Mouse (Mus musculus): Measurements from ENCODE around the gene Smco2. TPM values are rescaled to one million over a fixed set of nuclear protein-coding genes. Genes with fewer than 3 reads are reported as not detected.

The Smco2 gene
- polyA plus RNA-seq, 1 experiment from 2014 or later: not detected

DNA sequence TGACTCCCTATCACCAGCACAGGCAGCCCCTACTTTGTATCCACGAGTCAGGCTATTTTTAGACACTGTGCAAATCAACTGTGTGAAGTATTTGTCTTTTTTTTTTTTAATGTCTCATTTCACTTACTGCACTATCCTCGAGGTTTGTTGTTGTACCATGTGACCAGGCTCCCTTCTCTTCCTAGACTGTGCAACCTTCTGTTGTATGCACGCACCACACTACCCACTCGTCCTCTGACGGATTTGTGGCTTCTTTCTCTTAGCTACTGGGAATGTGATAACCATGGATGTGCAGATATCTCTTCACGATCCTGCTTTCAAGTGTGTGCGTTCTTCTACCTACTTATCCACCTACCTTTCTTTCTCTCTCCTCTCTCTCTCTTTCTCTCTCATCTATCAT, 12.6 kb upstream of the Smco2 start:
- WGBS: 63% methylated on average over 7 of the region's 7 CpGs
- no peaks in the 10 kb centered on the region for H3K9me3 ChIP-seq
- H3K4me1 ChIP-seq: peaks cover 11% of the 10 kb centered on the region
- H3K4me2 ChIP-seq: no peak overlapping the region
- no peaks in the 10 kb centered on the region for H3K27me3 ChIP-seq
- ATAC-seq (ENCODE audit: borderline replicate concordance, extremely low read depth, low FRiP score, low TSS enrichment): no peak
- no peak overlapping the region for H3K4me3 ChIP-seq
- no peaks in the 10 kb centered on the region for H3K36me3 ChIP-seq
- H3K9ac ChIP-seq: no peak overlapping the region
- no peak overlapping the region for H3K27ac ChIP-seq

DNA sequence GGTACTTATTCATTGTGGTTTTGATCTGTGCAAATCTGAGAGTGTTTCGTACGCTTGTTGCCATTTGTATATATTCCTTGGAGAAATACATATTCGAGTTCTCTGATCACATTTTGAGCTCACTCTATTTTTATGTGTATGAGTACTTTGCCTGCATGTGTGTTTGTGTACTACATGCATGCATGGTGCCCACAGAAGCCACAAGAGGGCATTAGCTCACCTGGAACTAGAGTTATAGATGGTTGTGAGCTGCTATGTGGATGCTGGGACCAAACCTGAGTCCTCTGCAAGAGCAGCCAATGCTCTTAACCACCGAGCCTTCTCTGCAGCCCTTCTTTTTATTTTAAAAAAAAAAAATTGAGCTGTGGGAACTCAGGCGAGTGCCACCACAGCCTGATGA, 11.5 kb upstream of the Smco2 start:
- no peaks in the 10 kb centered on the region for H3K9me3 ChIP-seq
- no peaks in the 10 kb centered on the region for H3K27me3 ChIP-seq
- no peak overlapping the region for H3K27ac ChIP-seq
- H3K36me3 ChIP-seq: no peaks in the 10 kb centered on the region
- WGBS: 87% methylated on average over 5 of the region's 5 CpGs
- no peak for ATAC-seq (ENCODE audit: borderline replicate concordance, extremely low read depth, low FRiP score, low TSS enrichment)
- no peak overlapping the region for H3K9ac ChIP-seq
- no peak overlapping the region for H3K4me3 ChIP-seq
- no peak overlapping the region for H3K4me2 ChIP-seq
- peaks cover 11% of the 10 kb centered on the region for H3K4me1 ChIP-seq

DNA sequence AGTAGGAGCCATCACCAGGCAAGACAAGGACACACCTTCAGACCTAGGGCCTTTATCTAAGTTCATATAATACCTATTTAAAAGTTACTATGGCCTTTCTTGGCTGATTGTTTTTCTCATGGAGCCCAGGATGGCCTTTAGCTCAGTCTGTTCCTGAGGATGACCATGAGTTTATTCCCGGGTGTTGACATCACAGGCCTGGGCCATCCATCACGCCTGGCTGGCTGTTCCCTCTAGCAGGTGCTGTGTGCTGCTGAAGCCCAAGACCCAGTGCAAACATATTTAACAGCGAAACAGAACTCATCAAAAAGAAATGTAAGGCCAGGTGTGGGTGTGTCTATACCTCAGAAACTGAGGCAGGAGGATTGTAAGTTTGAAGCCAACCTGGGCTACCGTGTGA, 11.0 kb upstream of the Smco2 start:
- H3K9ac ChIP-seq: no peak overlapping the region
- no peak for ATAC-seq (ENCODE audit: borderline replicate concordance, extremely low read depth, low FRiP score, low TSS enrichment)
- no peaks in the 10 kb centered on the region for H3K9me3 ChIP-seq
- peaks cover 11% of the 10 kb centered on the region for H3K4me1 ChIP-seq
- H3K4me3 ChIP-seq: no peak overlapping the region
- WGBS: 74% methylated on average over 4 of the region's 4 CpGs
- no peak overlapping the region for H3K4me2 ChIP-seq
- no peak overlapping the region for H3K27ac ChIP-seq
- H3K36me3 ChIP-seq: no peaks in the 10 kb centered on the region
- H3K27me3 ChIP-seq: no peaks in the 10 kb centered on the region

DNA sequence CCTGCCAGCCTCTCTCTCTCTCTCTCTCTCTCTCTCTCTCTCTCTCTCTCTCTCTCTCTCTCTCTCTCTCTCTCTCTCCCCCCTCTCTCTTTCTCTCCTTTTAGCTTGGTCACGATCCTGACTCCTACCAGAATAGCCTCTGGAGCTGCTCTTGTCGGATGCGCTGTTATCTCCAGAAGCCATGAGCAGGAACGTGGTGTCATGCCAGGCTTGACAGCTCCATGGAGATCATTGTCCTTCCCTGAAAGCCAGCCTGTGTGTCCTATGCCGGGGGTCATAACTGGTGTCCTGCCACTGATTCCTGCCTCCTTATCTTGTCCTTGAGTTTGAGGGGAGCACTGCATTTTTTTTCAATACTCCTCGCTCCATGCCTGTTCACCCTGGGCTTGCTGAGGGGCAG, 5.0 kb upstream of the Smco2 start:
- no peak overlapping the region for H3K4me2 ChIP-seq
- no peaks in the 10 kb centered on the region for H3K9me3 ChIP-seq
- peaks cover 10% of the 10 kb centered on the region; the same call in 1 of the 2 replicates for H3K4me1 ChIP-seq
- H3K4me3 ChIP-seq: no peak overlapping the region
- no peaks in the 10 kb centered on the region for H3K27me3 ChIP-seq
- no peaks in the 10 kb centered on the region for H3K36me3 ChIP-seq
- H3K27ac ChIP-seq: no peak overlapping the region
- 85% methylated on average over 6 of the region's 6 CpGs for WGBS
- H3K9ac ChIP-seq: no peak overlapping the region
- ATAC-seq (ENCODE audit: borderline replicate concordance, extremely low read depth, low FRiP score, low TSS enrichment): no peak

DNA sequence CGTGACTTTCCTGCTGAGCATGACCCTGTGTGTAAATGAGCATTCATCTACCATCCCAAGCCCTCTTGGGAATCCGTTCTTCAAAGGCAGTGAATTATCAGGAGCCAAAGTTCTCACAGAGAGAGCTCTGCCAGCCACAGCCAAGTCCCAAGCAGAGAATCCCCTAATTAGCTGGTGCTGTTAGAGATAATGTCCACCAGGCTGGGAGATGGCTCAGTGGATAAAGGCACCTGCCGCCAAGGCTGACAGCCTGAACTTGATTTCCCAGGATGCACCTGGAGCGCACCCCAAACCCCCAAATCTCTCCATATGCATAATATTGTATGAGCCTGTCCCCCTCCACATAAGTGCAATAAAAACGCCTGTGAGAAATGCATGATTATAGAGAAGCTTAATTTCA, 4.6 kb upstream of the Smco2 start:
- H3K4me1 ChIP-seq: peaks cover 10% of the 10 kb centered on the region; the same call in 1 of the 2 replicates
- H3K27ac ChIP-seq: no peak overlapping the region
- no peaks in the 10 kb centered on the region for H3K9me3 ChIP-seq
- no peaks in the 10 kb centered on the region for H3K36me3 ChIP-seq
- WGBS: 79% methylated on average over 5 of the region's 5 CpGs
- no peak overlapping the region for H3K9ac ChIP-seq
- no peaks in the 10 kb centered on the region for H3K27me3 ChIP-seq
- ATAC-seq (ENCODE audit: borderline replicate concordance, extremely low read depth, low FRiP score, low TSS enrichment): no peak
- H3K4me3 ChIP-seq: no peak overlapping the region
- H3K4me2 ChIP-seq: no peak overlapping the region

DNA sequence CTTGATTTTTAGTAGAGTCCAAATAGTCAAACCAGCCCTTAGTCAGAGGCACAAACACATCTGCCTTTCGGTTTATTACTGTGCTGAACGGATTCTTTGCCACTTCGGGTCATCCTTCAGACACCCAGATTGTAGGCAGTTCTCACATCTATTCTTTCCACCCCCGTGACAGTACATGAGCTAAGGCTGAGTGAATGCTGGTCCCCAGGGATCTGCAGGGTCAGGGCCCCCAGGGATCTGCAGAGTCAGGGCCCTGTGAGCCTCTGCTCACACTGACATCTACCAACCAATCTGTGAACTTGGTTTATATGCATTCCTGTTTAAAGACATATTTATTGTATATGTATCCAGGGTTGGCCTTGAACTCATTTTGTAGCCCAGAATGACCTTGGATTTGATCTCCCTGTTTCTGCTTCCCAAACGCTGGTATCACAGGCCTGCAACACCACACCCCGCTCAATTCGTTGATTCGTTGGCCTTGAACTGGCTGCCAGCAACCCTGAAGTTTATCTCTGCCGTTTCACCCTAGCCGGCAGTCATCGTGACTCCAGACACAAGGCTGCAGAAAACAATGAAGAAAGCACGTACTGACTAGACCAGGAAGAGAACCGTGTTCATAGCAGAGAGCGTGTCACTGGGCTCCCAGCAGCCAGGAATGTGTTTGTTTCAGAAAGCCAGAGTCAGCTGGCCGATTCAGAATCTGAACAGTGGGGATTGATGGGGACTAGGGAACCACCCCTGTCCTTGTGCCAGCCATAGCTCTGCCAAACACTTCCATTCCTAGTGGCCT, 3.7 kb upstream of the Smco2 start:
- no peak overlapping the region for H3K4me2 ChIP-seq
- no peaks in the 10 kb centered on the region for H3K36me3 ChIP-seq
- no peak overlapping the region for H3K9ac ChIP-seq
- H3K4me3 ChIP-seq: no peak overlapping the region
- H3K9me3 ChIP-seq: no peaks in the 10 kb centered on the region
- ATAC-seq (ENCODE audit: borderline replicate concordance, extremely low read depth, low FRiP score, low TSS enrichment): peak; percentile 34; the same call in 1 of the 2 replicates
- H3K27ac ChIP-seq: peak overlapping the region; percentile 15; the same call in 1 of the 2 replicates
- peaks cover 10% of the 10 kb centered on the region; the same call in 1 of the 2 replicates for H3K4me1 ChIP-seq
- H3K27me3 ChIP-seq: no peaks in the 10 kb centered on the region
- 57% methylated on average over 15 of the region's 15 CpGs for WGBS

DNA sequence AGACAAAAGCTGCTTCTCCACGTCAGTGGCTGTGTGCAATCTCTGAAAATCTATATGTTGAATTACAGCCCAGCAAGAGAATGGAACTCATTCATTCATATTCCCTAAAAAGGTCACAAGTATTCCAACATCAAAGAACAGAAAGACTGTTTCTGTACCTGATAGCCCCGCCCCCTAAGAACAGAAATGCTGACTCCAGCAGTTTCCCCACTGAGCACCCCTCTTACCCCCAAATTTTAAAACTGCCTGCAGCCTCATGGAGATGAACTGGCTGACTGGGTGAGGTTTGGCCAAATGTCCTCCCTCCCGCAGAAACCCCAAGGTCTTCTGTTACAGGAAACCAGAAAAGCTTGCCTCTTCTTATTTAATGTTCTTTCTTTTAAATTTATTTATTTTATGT, 2.5 kb upstream of the Smco2 start:
- Histone ChIP-seq H3K27ac (no peak overlapping the region), H3K4me3 (no peak overlapping the region), H3K36me3 (no peaks in the 10 kb centered on the region), H3K9me3 (no peaks in the 10 kb centered on the region), H3K9ac (no peak overlapping the region), H3K4me1 (peaks cover 16% of the 10 kb centered on the region; the same call in 1 of the 2 replicates), H3K27me3 (no peaks in the 10 kb centered on the region), H3K4me2 (no peak overlapping the region)
- WGBS: 79% methylated on average over 3 of the region's 3 CpGs
- ATAC-seq (ENCODE audit: borderline replicate concordance, extremely low read depth, low FRiP score, low TSS enrichment): no peak

DNA sequence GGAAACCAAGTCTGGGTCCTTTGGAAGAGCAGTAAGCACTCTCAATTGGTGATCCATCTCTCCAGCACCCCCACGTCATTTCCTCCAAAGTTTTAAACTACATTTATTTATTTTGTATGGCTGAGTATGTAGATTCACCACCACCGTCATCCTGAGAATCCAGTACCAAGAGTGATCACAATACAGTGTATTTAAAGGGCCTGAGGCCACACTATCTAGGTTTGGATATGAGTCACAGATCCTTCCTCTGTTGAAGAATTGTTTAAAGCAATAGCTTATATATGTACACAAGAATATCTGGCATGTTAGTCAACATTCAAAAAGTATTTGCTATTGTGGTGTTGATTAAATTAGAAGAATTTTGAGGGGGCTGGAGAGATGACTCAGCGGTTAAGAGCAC, 1.6 kb upstream of the Smco2 start:
- Histone ChIP-seq H3K27ac (no peak overlapping the region), H3K9ac (no peak overlapping the region), H3K4me2 (no peak overlapping the region), H3K27me3 (no peaks in the 10 kb centered on the region), H3K9me3 (no peaks in the 10 kb centered on the region), H3K36me3 (no peaks in the 10 kb centered on the region), H3K4me1 (peaks cover 21% of the 10 kb centered on the region; the same call in 1 of the 2 replicates), H3K4me3 (no peak overlapping the region)
- WGBS: 69% methylated on average over 3 of the region's 3 CpGs
- no peak for ATAC-seq (ENCODE audit: borderline replicate concordance, extremely low read depth, low FRiP score, low TSS enrichment)

DNA sequence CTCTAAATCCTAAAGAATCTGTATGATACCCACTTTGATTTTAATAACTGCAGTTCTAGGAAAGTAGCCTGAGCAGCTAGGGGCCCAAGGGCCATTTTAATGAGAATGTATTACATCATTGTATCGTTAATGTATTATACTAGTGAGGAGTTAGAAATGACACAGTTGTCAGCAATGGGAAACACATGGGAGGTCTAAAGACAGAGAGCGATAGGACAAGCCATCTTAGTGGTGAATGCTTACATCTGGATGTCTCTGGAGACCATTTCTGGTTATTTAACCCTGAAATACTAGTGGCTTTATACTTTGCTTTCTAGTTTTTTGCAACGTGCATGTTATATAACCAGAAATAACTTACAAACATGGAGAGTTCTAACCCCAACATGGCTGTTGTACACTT, 2.0 kb downstream of the Smco2 start:
- Histone ChIP-seq H3K9me3 (no peaks in the 10 kb centered on the region), H3K4me2 (no peak overlapping the region), H3K27ac (peak overlapping the region; percentile 55; the same call in 1 of the 2 replicates), H3K36me3 (no peaks in the 10 kb centered on the region), H3K9ac (no peak overlapping the region), H3K27me3 (no peaks in the 10 kb centered on the region), H3K4me3 (no peak overlapping the region), H3K4me1 (peaks cover 16% of the 10 kb centered on the region)
- WGBS: 52% methylated on average over 3 of the region's 3 CpGs
- ATAC-seq (ENCODE audit: borderline replicate concordance, extremely low read depth, low FRiP score, low TSS enrichment): no peak; the same call in 1 of the 2 replicates

DNA sequence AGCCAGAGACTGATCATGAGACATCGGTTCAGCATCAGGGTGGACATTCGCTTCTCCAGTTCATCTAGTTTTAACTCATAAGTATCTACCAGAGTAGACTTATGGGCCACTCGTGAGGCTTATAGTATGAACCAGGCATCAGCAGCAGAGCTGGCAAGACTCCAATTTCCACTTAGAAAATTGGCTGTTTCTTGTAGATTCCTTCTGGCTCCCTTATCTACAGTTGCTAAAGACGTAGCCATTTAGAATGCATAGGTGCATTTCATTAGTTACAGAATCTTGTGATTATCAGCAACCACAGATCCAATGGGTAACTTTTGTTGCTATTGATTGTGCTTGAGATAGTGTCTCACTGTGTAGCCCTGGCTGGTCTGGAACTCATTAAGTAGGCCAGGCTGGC, 2.8 kb downstream of the Smco2 start:
- Histone ChIP-seq H3K27me3 (no peaks in the 10 kb centered on the region), H3K4me2 (no peak overlapping the region; the same call in 1 of the 2 replicates), H3K36me3 (no peaks in the 10 kb centered on the region), H3K9me3 (no peaks in the 10 kb centered on the region), H3K27ac (peak overlapping the region; percentile 55; the same call in 1 of the 2 replicates), H3K9ac (no peak overlapping the region), H3K4me3 (no peak overlapping the region), H3K4me1 (peaks cover 16% of the 10 kb centered on the region)
- WGBS: 29% methylated on average over 4 of the region's 4 CpGs
- ATAC-seq (ENCODE audit: borderline replicate concordance, extremely low read depth, low FRiP score, low TSS enrichment): peak; percentile 52; the same call in 1 of the 2 replicates

DNA sequence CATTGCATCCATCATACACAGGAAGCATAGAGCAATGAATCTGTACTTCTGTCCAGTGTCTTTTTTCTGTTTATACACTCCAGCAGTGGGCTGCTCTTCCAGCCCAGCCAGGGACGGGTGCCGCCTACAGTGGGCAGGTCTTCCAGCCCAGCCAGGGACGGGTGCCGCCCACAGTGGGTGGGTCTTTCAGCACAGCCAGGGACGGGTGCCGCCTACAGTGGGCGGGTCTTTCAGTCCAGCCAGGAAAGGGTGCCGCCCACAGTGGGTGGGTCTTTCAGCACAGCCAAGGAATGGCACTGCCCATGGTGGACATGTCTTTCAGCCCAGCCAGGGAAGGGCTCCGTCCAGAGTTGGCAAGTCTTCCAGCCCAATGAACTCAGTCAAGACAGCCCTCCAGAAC, 5.3 kb downstream of the Smco2 start:
- Histone ChIP-seq H3K36me3 (no peaks in the 10 kb centered on the region), H3K27ac (no peak overlapping the region), H3K27me3 (no peaks in the 10 kb centered on the region), H3K4me1 (peaks cover 16% of the 10 kb centered on the region), H3K4me2 (no peak overlapping the region), H3K9ac (no peak overlapping the region), H3K9me3 (no peaks in the 10 kb centered on the region), H3K4me3 (no peak overlapping the region)
- 91% methylated on average over 9 of the region's 9 CpGs for WGBS
- no peak for ATAC-seq (ENCODE audit: borderline replicate concordance, extremely low read depth, low FRiP score, low TSS enrichment)

DNA sequence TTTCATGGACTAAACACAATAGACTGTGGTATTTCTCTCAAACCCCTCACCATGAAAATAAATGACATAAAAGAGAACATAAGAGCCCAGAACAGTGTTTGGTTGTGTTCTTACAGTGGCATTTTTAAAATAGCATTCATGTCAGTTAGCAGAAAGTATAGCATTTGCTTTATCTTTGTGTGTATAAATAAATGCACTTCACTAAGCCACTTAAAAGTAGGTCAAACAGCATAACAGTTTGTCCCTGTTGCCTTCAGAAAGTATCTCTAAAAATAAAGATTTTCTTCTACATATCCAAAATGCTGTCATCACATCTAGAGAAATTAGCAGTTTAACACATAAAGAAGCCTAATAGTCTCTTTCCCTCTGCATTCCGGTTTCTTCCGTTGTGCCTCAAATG, 7.5 kb downstream of the Smco2 start:
- H3K36me3 ChIP-seq: no peaks in the 10 kb centered on the region
- no peaks in the 10 kb centered on the region for H3K27me3 ChIP-seq
- ATAC-seq (ENCODE audit: borderline replicate concordance, extremely low read depth, low FRiP score, low TSS enrichment): no peak
- H3K27ac ChIP-seq: no peak overlapping the region
- peaks cover 10% of the 10 kb centered on the region for H3K4me1 ChIP-seq
- no peak overlapping the region for H3K4me3 ChIP-seq
- WGBS: 76% methylated on average over 2 of the region's 2 CpGs
- H3K9ac ChIP-seq: no peak overlapping the region
- no peaks in the 10 kb centered on the region for H3K9me3 ChIP-seq
- H3K4me2 ChIP-seq: no peak overlapping the region

Measured in lung, embryonic 15.5 days (tissue).